Mouse (Mus musculus): ENCODE measurements at regions not wholly inside any gene's neighbourhood (a gene's known extent, or its start where the extent isn't known, plus 50 kb on each side); places are given as distances from the start of the nearest gene placed in this dataset.

GRCm38 (mm10) chr8:46929678-46930077, 57.0 kb upstream of the Enpp6 start:
- no peak overlapping the region for H3K27ac ChIP-seq
- no peak overlapping the region for H3K4me3 ChIP-seq (replicated peaks)
- H3K4me2 ChIP-seq = no peak overlapping the region
- WGBS = 82% methylated on average over 6 of the region's 6 CpGs
- no peak for ATAC-seq (ENCODE audit: insufficient number of reproducible peaks, insufficient read depth, low FRiP score, low TSS enrichment, low read depth)
- H3K27me3 ChIP-seq = no peaks in the 10 kb centered on the region
- H3K9me3 ChIP-seq = no peaks in the 10 kb centered on the region
- peaks cover 10% of the 10 kb centered on the region for H3K4me1 ChIP-seq (replicated peaks)
- no peak overlapping the region for H3K9ac ChIP-seq (replicated peaks)
- H3K36me3 ChIP-seq = no peaks in the 10 kb centered on the region

GRCm38 (mm10) chr8:46931267-46931666, 55.4 kb upstream of the Enpp6 start:
- Histone ChIP-seq H3K9me3 (no peaks in the 10 kb centered on the region), H3K27me3 (no peaks in the 10 kb centered on the region), H3K4me2 (no peak overlapping the region), H3K4me1 (replicated peaks) (peaks cover 14% of the 10 kb centered on the region), H3K9ac (replicated peaks) (no peak overlapping the region), H3K27ac (no peak overlapping the region), H3K4me3 (replicated peaks) (no peak overlapping the region), H3K36me3 (no peaks in the 10 kb centered on the region)
- 93% methylated on average over 6 of the region's 6 CpGs for WGBS
- ATAC-seq (ENCODE audit: insufficient number of reproducible peaks, insufficient read depth, low FRiP score, low TSS enrichment, low read depth) = no peak

DNA sequence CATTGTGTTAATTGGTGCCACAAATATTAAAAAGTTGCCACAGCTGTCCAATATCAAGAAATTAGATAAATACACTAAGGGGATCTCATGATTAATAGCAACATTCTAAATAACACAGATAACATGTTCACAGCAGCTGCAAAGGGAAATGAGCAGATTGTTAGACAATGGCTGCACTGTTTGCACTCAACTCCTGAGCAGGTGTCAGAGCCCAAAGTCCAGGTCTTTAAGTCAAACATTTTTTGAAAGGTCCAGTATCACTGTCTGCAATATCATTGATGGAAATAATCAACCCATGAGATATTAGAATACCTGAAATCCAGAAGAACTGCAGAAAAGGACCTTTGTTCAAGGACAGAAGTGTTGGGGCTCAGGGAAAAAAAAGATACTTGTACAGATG, 53.4 kb upstream of the Enpp6 start:
- no peak for ATAC-seq (ENCODE audit: insufficient number of reproducible peaks, insufficient read depth, low FRiP score, low TSS enrichment, low read depth)
- Histone ChIP-seq H3K4me1 (replicated peaks) (peaks cover 14% of the 10 kb centered on the region), H3K27ac (no peak overlapping the region), H3K36me3 (no peaks in the 10 kb centered on the region), H3K4me2 (no peak overlapping the region), H3K9ac (replicated peaks) (no peak overlapping the region), H3K4me3 (replicated peaks) (no peak overlapping the region), H3K27me3 (no peaks in the 10 kb centered on the region), H3K9me3 (no peaks in the 10 kb centered on the region)

DNA sequence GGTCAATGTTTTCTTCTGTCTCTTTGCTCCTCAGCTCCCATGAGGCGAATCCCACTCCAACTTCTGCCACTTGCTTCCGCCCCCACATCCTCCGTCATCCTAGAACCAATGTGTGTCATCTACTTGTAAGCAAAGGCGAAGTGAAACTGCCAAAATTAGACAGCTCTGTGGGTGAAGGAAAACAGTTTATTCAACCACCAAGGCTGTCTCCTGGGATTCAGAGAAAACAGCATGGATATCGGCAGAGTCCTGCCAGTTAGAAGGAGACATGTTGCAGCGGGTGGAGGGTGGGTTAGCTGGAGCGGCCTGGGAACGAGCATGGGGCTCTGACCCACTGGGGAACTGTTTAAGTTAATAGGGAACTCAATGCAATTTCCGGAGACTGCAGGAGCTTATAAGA, 52.4 kb upstream of the Enpp6 start:
- H3K4me3 ChIP-seq (replicated peaks) = no peak overlapping the region
- no peak for ATAC-seq (ENCODE audit: insufficient number of reproducible peaks, insufficient read depth, low FRiP score, low TSS enrichment, low read depth)
- no peak overlapping the region for H3K4me2 ChIP-seq
- H3K9me3 ChIP-seq = no peaks in the 10 kb centered on the region
- no peaks in the 10 kb centered on the region for H3K36me3 ChIP-seq
- H3K4me1 ChIP-seq (replicated peaks) = peaks cover 14% of the 10 kb centered on the region
- 75% methylated on average over 9 of the region's 9 CpGs for WGBS
- no peak overlapping the region for H3K27ac ChIP-seq
- H3K9ac ChIP-seq (replicated peaks) = no peak overlapping the region
- no peaks in the 10 kb centered on the region for H3K27me3 ChIP-seq

GRCm38 (mm10) chr8:46934898-46935297, 51.8 kb upstream of the Enpp6 start:
- no peak for ATAC-seq (ENCODE audit: insufficient number of reproducible peaks, insufficient read depth, low FRiP score, low TSS enrichment, low read depth)
- H3K27ac ChIP-seq = no peak overlapping the region
- H3K9ac ChIP-seq (replicated peaks) = no peak overlapping the region
- peaks cover 14% of the 10 kb centered on the region for H3K4me1 ChIP-seq (replicated peaks)
- H3K4me2 ChIP-seq = no peak overlapping the region
- H3K9me3 ChIP-seq = no peaks in the 10 kb centered on the region
- no peaks in the 10 kb centered on the region for H3K27me3 ChIP-seq
- no peak overlapping the region for H3K4me3 ChIP-seq (replicated peaks)
- 23% methylated on average over 9 of the region's 9 CpGs for WGBS
- H3K36me3 ChIP-seq = no peaks in the 10 kb centered on the region

DNA sequence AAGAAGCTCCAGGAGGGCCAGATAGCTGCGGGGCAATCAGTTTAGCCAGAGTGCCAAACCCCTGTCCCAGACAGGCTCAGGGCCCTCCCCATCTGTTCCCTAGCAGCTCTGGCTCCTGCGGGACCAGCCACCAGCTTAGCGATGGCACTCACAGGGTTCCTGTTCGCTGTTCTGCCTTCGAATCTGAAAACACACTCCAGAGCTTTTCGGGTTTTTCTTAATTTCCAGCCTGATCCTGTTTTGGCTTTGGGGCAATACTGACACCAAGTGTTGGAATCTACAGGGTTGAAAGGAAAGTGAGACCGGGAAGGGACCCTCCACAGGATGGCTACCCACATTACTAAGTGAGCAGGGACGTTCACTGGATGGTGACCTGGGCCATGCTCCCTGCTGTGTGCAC, 50.6 kb upstream of the Enpp6 start:
- Histone ChIP-seq H3K9me3 (no peaks in the 10 kb centered on the region), H3K4me2 (peak overlapping the region; percentile 17; the same call in 1 of the 2 replicates), H3K27ac (no peak overlapping the region; the same call in 1 of the 2 replicates), H3K9ac (replicated peaks) (no peak overlapping the region; the same call in 1 of the 2 replicates), H3K27me3 (no peaks in the 10 kb centered on the region), H3K4me1 (replicated peaks) (peaks cover 14% of the 10 kb centered on the region), H3K36me3 (no peaks in the 10 kb centered on the region), H3K4me3 (replicated peaks) (no peak overlapping the region)
- ATAC-seq (ENCODE audit: insufficient number of reproducible peaks, insufficient read depth, low FRiP score, low TSS enrichment, low read depth) = peak; percentile 52; the same call in 1 of the 2 replicates
- WGBS = 20% methylated on average over 8 of the region's 8 CpGs
